Mouse (Mus musculus) gastrocnemius, adult 2 months (tissue): ENCODE measurements around the gene Trmt1. TPM values are rescaled to one million over a fixed set of nuclear protein-coding genes. Genes with fewer than 3 reads are reported as not detected.
A peak's percentile ranks its signal among the peaks of the same experiment; 100 is the strongest.

ENCODE experiments used
- DNase-seq: peaks from one replicate; pipeline ENCODE4 v3.0.0; 2022
- H3K27ac ChIP-seq: fragments of 200-600 bp; 2 replicates; pipeline ENCODE4 v1.8.1; 2022; ENCODE audit warnings: mild to moderate bottlenecking
- H3K4me3 ChIP-seq: fragments of 200-600 bp; 2 replicates; pipeline ENCODE4 v1.8.1; 2022; ENCODE audit warnings: mild to moderate bottlenecking, moderate library complexity
- CTCF ChIP-seq: fragments of 200-600 bp; IDR thresholded peaks from 2 replicates; pipeline ENCODE4 v1.8.1; 2022; ENCODE audit warnings: antibody characterized with exemption, mild to moderate bottlenecking, moderate library complexity
- intact Hi-C: fragments of 180-260 bp; cut with DNase I; formaldehyde crosslinking; loops from one replicate; pipeline ENCODE4 v1.15.1; 2025
- total RNA-seq, 2 experiments: library from RNA; stranded (reverse); gene quantifications; 2 replicates each; pipeline ENCODE4 v1.2.3; 2021

Gene Trmt1
- total RNA-seq, 2 experiments from 2014 or later, result 45.6 to 57.5 TPM

- DNase-seq, result peak; percentile 91
- Histone ChIP-seq H3K4me3 (peak within 1 kb of the TSS; percentile 55), H3K27ac (peak within 1 kb of the TSS; percentile 96)
- peak; percentile 36 for TF ChIP-seq CTCF
- intact Hi-C loops, result no loop called here
Observed at GRCm38 (mm10) chr8:84722850-84723570, 36.9 kb downstream of the Trmt1 start, which contains the start of gene G430095P16Rik. Gene G430095P16Rik, plus strand, starts transcription at chr8:84723007.

GRCm38 (mm10) chr8:84723571-84723900 lies 37.4 kb downstream of the Trmt1 start:
- Histone ChIP-seq H3K27ac (peak overlapping the region; percentile 96), H3K4me3 (peak overlapping the region; percentile 55)
- intact Hi-C loops, result no loop called here
- TF ChIP-seq CTCF, result no peak
- DNase-seq, result peak; percentile 71

- Histone ChIP-seq H3K27ac (peak overlapping the region; percentile 96), H3K4me3 (peak overlapping the region; percentile 55)
- DNase-seq, result peak; percentile 31
- intact Hi-C loops, result no loop called here
- no peak for TF ChIP-seq CTCF
Observed at GRCm38 (mm10) chr8:84724683-84725082, 38.6 kb downstream of the Trmt1 start.

- Histone ChIP-seq H3K4me3 (peak overlapping the region; percentile 42), H3K27ac (peak overlapping the region; percentile 96)
- peak; percentile 44 for DNase-seq
- no peak for TF ChIP-seq CTCF
- intact Hi-C loops, result no loop called here
Observed at GRCm38 (mm10) chr8:84725246-84725940, 39.3 kb downstream of the Trmt1 start.

- peak; percentile 78 for DNase-seq
- Histone ChIP-seq H3K4me3 (no peak overlapping the region; the same call in 1 of the 2 replicates), H3K27ac (peak overlapping the region; percentile 96)
- peak; percentile 67 for TF ChIP-seq CTCF
- intact Hi-C loops, result no loop called here
Observed at GRCm38 (mm10) chr8:84725941-84726259, 39.8 kb downstream of the Trmt1 start.

- H3K27ac ChIP-seq, result peak overlapping the region; percentile 96
Observed at GRCm38 (mm10) chr8:84728474-84728873, 42.4 kb downstream of the Trmt1 start.

GRCm38 (mm10) chr8:84729921-84730362 lies 43.8 kb downstream of the Trmt1 start:
- Histone ChIP-seq H3K4me3 (peak overlapping the region; percentile 55), H3K27ac (peak overlapping the region; percentile 96)
- no peak for TF ChIP-seq CTCF
- intact Hi-C loops, result no loop called here
- DNase-seq, result peak; percentile 83

More at GRCm38 (mm10) chr8:84728474-84728873, 42.4 kb downstream of the Trmt1 start:
- intact Hi-C loops, result no loop called here
- DNase-seq, result no peak
- no peak for TF ChIP-seq CTCF
- H3K4me3 ChIP-seq, result no peak overlapping the region

- intact Hi-C loops, result no loop called here
- no peak for TF ChIP-seq CTCF
- Histone ChIP-seq H3K4me3 (peak overlapping the region; percentile 55), H3K27ac (peak overlapping the region; percentile 96)
- peak; percentile 85 for DNase-seq
Observed at GRCm38 (mm10) chr8:84730541-84731370, 44.6 kb downstream of the Trmt1 start.

GRCm38 (mm10) chr8:84731371-84732177 lies 45.5 kb downstream of the Trmt1 start:
- no peak for TF ChIP-seq CTCF
- H3K4me3 ChIP-seq, result peak overlapping the region; percentile 55
- peak overlapping the region; percentile 96 for H3K27ac ChIP-seq
- no peak for DNase-seq
- intact Hi-C loops, result no loop called here

- TF ChIP-seq CTCF, result no peak
- peak; percentile 60 for DNase-seq
- peak overlapping the region; percentile 96 for H3K27ac ChIP-seq
- intact Hi-C loops, result no loop called here
- peak overlapping the region; percentile 46 for H3K4me3 ChIP-seq
Observed at GRCm38 (mm10) chr8:84732545-84732944, 46.4 kb downstream of the Trmt1 start.

- Histone ChIP-seq H3K4me3 (peak overlapping the region; percentile 46), H3K27ac (peak overlapping the region; percentile 96)
- intact Hi-C loops, result no loop called here
- DNase-seq, result peak; percentile 66
- TF ChIP-seq CTCF, result no peak
Observed at GRCm38 (mm10) chr8:84732996-84733395, 46.9 kb downstream of the Trmt1 start.

- H3K4me3 ChIP-seq, result peak overlapping the region; percentile 46
- intact Hi-C loops, result loop anchor here (2.0 kb wide), 1 partner anchor 15 kb away; no protein-coding TSS in a partner anchor
- peak overlapping the region; percentile 96 for H3K27ac ChIP-seq
- peak; percentile 74 for DNase-seq
- TF ChIP-seq CTCF, result no peak
Observed at GRCm38 (mm10) chr8:84733959-84734358, 47.9 kb downstream of the Trmt1 start.
